8 mouse cellular contexts compared by ENCODE assay signal in genomic region chr4:123409752-123410151, GRCm38 (mm10).
DNase-seq lines count a peak whose midpoint lies in the region; ATAC-seq and TF ChIP-seq lines count a peak whose summit lies in the region.

No protein-coding gene starts in this region.

- peaks cover 47% of the 10 kb centered on the region for H3K4me1 ChIP-seq in hindbrain, postnatal 0 days (ENCODE audit: insufficient read depth, low read length)
- H3K4me1 ChIP-seq in neural tube, embryonic 13.5 days (replicated peaks) = peaks cover 74% of the 10 kb centered on the region

- H3K4me3 ChIP-seq in hindbrain, postnatal 0 days (ENCODE audit: low read length) = no peak overlapping the region
- 0 out of 2 replicates have a peak overlapping the region, but pooled peaks have one; percentile 6 for H3K4me3 ChIP-seq in neural tube, embryonic 13.5 days

- WGBS in hindbrain, postnatal 0 days = 66% methylated on average over 1 of the region's 1 CpGs
- 89% methylated on average over 1 of the region's 1 CpGs for WGBS in neural tube, embryonic 13.5 days

- intact Hi-C loops in left cerebral cortex, postnatal 4 days (cut with DNase I) = no loop called here

- H3K36me3 ChIP-seq in hindbrain, postnatal 0 days (ENCODE audit: insufficient read depth, low read length) = no peaks in the 10 kb centered on the region
- 0 out of 2 replicates have a peak, but pooled peaks cover 2% of the 10 kb centered on the region for H3K36me3 ChIP-seq in neural tube, embryonic 13.5 days

- H3K9ac ChIP-seq in hindbrain, postnatal 0 days (replicated peaks; ENCODE audit: low read length) = no peak overlapping the region
- H3K9ac ChIP-seq in neural tube, embryonic 13.5 days = no peak overlapping the region

- no peak overlapping the region for H3K27ac ChIP-seq in hindbrain, postnatal 0 days
- no peak overlapping the region for H3K27ac ChIP-seq in neural tube, embryonic 13.5 days (replicated peaks)

- TF ChIP-seq CTCF in hindbrain, postnatal 0 days (IDR thresholded peaks at IDR 0.05; ENCODE audit: low read depth) = no peak

- H3K4me2 ChIP-seq in hindbrain, postnatal 0 days (ENCODE audit: low read depth, low read length) = peak overlapping the region; percentile 94; the same call in 1 of the 2 replicates
- peak overlapping the region; percentile 80 for H3K4me2 ChIP-seq in neural tube, embryonic 13.5 days

- no peak for ATAC-seq in hindbrain, postnatal 0 days
- ATAC-seq in neural tube, embryonic 13.5 days (ENCODE audit: low read depth) = no peak

- no peaks in the 10 kb centered on the region for H3K27me3 ChIP-seq in hindbrain, postnatal 0 days (ENCODE audit: insufficient read depth, low read length)
- no peaks in the 10 kb centered on the region for H3K27me3 ChIP-seq in neural tube, embryonic 13.5 days

- no peaks in the 10 kb centered on the region for H3K9me3 ChIP-seq in hindbrain, postnatal 0 days (ENCODE audit: low read length)
- no peaks in the 10 kb centered on the region for H3K9me3 ChIP-seq in neural tube, embryonic 13.5 days

- peak; percentile 52 for DNase-seq in adrenal gland, postnatal 10 days
- no peak for DNase-seq in adrenal gland, adult (ENCODE audit: inconsistent age in 2 of 2, low spot score in 1 of 2)
- DNase-seq in left cerebral cortex, postnatal 4 days = peak; percentile 21
- DNase-seq in left cerebral cortex, adult 9 months (ENCODE audit: low spot score in 2 of 2) = no peak
- DNase-seq in hindbrain, postnatal 0 days (ENCODE audit: low spot score) = peak; percentile 60
- DNase-seq in layer of hippocampus, adult 8-10 months (ENCODE audit: low spot score in 2 of 2) = no peak
- DNase-seq in spleen, postnatal 10 days (ENCODE audit: low spot score in 2 of 2) = no peak

Comparison
In these comparisons a context has a peak if more than half of its experiments do, and no peak if none do; other contexts are left out.
1. DNase-seq: peak in adrenal gland, postnatal 10 days (single experiment), left cerebral cortex, postnatal 4 days (single experiment) and hindbrain, postnatal 0 days (single experiment); none in adrenal gland, adult (0 of 2), left cerebral cortex, adult 9 months (0 of 2), layer of hippocampus, adult 8-10 months (0 of 2) and spleen, postnatal 10 days (0 of 2).